Comparison of ENCODE assay signal across 23 mouse cellular contexts in genomic region chr1:132069436-132069835, GRCm38 (mm10).
"Had no signal": no experiment of that assay in that cellular context is flagged by ENCODE, and none has a peak within 500 bp of the region (broad histone marks: within the 10 kb centered on the region; RNA-seq: fewer than 3 reads in every experiment).

No protein-coding gene starts in this region.

- H3K36me3 ChIP-seq: heart, embryonic 10.5 days; heart, embryonic 12.5 days; hindbrain, embryonic 10.5 days; hindbrain, embryonic 12.5 days; intestine, embryonic 15.5 days; kidney, embryonic 15.5 days; limb, embryonic 13.5 days; limb, embryonic 15.5 days; liver, embryonic 12.5 days had no signal

- DNase-seq: gastrocnemius, adult 2 months; gastrocnemius, postnatal 10 days; gastrocnemius, postnatal 25 days; heart, adult 18-20 months; heart, postnatal 10 days; heart, postnatal 4 days; kidney, adult 18-20 months; kidney, adult 9 months; kidney, postnatal 14 days; kidney, postnatal 36 days; left cerebral cortex, postnatal 4 days had no signal

- H3K27ac ChIP-seq: gastrocnemius, adult 2 months; heart, embryonic 10.5 days; hindbrain, embryonic 10.5 days; hindbrain, embryonic 12.5 days; hindbrain, embryonic 14.5 days; intestine, embryonic 15.5 days; kidney, embryonic 15.5 days; kidney, postnatal 0 days; layer of hippocampus, adult 2 months; limb, embryonic 13.5 days; limb, embryonic 15.5 days; liver, embryonic 12.5 days had no signal

- H3K4me3 ChIP-seq: gastrocnemius, adult 2 months; heart, embryonic 10.5 days; heart, embryonic 12.5 days; hindbrain, embryonic 10.5 days; hindbrain, embryonic 12.5 days; intestine, embryonic 15.5 days; kidney, embryonic 15.5 days; layer of hippocampus, adult 2 months; limb, embryonic 13.5 days; limb, embryonic 15.5 days; liver, embryonic 12.5 days had no signal
